Mouse (Mus musculus): ENCODE results near the gene Fam53b.
"Not testable (repeated sequence)": the region's sequence is repeated elsewhere in the genome, so short reads cannot be mapped to it uniquely, and the experiment has no call there.

Gene Fam53b

DNA sequence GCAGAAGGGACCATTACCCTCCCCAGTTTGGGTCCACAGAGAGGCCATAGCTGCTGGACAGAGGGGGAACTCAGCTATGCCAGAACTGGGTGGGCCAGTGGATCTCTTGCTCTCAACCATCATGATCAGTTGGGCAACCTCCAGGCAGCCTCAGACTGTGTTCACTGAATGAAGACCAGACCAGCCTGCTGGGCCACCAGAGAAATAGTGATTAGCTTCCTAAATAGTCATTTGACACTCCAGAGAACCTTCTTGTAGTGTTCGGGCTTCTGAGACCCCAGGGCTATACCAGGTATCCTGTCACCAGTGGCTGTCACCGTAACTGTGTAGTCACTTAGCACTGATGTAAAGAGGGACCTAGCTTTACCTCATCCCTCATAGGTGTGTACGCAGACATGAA lies 131.3 kb downstream of the Fam53b start:
- DNase-seq (ENCODE audit: low read depth, low spot score): no peak

DNA sequence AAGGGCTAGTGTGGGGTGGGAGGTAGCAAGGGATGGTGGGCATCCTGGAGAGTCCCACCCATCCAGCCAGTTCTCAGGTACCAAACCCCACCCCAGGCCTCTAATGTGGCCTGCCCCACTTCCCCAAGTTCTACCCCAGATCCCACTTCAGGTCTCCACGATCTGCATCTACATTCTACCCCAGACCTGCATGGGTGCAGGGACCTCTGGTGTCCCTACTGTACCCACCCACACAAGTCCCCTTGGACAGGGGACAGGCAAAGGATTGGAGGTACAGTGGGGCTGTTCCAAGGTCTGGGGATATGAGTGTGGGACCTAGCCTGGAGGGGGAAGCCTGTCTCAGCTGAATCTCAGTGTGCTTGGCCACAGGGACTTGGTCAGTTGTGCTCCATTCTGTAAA lies 131.9 kb downstream of the Fam53b start:
- no peak for DNase-seq (ENCODE audit: low read depth, low spot score)

- DNase-seq (ENCODE audit: low read depth, low spot score): no peak
Measured at GRCm38 (mm10) chr7:132681296-132681695, 132.4 kb downstream of the Fam53b start.

DNA sequence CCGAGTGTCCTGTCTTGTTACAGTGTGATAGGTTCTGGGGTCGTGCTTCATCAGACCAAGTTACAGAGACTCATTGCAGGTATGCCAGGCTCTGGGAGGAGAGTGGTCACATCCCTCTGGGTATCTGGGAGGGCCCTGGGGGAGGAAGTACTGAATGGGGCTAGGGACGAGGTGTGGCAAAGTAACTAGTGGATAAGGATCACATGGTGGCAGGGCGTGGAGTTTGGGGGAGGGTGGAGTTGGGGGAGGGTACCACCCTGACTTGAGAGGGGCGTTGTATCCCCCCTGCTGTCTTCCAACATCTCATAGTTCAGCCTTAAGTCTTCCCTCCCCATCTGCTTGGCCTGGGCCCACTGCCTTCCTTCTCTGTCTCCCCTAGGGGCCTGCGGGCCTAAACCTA lies 134.1 kb downstream of the Fam53b start:
- no peak for DNase-seq (ENCODE audit: low read depth, low spot score)

GRCm38 (mm10) chr7:132679117-132679516 lies 134.6 kb downstream of the Fam53b start:
- no peak for DNase-seq (ENCODE audit: low read depth, low spot score)

DNA sequence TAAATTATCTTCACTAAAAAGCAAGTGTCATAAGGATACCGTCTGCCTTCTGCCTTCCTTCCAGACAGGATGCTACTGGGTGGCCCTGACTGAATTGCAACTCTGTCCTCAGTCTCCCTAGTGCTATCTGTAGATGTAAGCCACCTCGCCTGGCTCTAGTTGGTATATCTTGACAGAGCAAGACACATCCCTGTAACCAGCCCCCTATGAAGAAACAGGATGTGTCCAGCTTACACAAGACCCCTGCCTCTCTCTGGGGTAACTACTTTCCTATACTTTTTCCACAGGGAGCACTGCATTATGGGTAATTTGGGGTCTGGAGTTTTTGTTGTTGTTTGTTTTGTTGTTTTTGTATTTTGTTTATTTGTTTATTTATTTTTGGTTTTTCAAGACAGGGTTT lies 137.8 kb downstream of the Fam53b start:
- DNase-seq (ENCODE audit: low read depth, low spot score): no peak

GRCm38 (mm10) chr7:132673931-132674755 lies 139.5 kb downstream of the Fam53b start:
- DNase-seq (ENCODE audit: low read depth, low spot score): no peak

DNA sequence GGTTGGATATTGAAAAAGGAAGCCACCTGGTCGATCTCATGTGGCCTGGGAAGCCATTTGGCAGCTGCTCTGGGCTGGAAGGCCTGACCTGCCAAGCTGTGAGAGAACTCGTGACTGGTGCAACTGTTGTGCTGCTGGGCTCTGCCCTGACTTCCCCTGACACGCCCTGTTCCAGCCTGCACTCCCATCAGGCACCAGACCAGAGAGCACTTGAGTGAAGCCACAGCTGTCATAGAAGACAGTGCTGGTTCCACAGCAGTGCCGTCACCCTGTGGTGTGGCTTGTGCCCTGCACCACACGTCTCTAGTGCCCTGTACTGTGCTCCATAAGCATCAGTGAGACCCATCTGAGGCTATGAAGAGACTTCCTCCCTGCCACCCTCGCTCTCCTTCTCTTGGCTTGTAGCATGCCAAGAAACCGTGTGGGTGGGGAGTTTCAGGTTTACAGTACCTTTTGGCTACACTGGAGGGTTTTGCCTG lies 141.2 kb downstream of the Fam53b start:
- no peak for DNase-seq (ENCODE audit: low read depth, low spot score)

DNA sequence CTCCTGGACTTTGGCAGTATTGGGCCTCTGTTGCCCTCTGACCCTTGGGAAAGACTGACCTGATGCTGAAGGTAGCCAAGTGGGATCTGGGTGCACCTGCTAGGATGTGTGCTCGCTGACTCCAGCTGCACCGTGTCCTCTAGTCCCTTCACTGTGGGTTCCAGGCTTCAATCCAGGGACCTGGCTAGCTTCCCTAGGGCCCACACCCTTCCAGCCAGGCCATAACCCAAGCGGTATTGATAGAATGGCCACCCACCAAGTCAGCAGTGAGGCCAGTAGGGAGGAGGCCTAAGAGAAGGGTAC lies 142.9 kb downstream of the Fam53b start:
- DNase-seq (ENCODE audit: low read depth, low spot score): no peak

GRCm38 (mm10) chr7:132669999-132670862 lies 143.5 kb downstream of the Fam53b start:
- no peak for DNase-seq (ENCODE audit: low read depth, low spot score)

GRCm38 (mm10) chr7:132668604-132669003 lies 145.1 kb downstream of the Fam53b start:
- DNase-seq (ENCODE audit: low read depth, low spot score): no peak

GRCm38 (mm10) chr7:132666516-132666915 lies 147.2 kb downstream of the Fam53b start:
- DNase-seq (ENCODE audit: low read depth, low spot score): no peak

- DNase-seq (ENCODE audit: low read depth, low spot score): no peak
Measured at GRCm38 (mm10) chr7:132665664-132666382, 147.9 kb downstream of the Fam53b start.

DNA sequence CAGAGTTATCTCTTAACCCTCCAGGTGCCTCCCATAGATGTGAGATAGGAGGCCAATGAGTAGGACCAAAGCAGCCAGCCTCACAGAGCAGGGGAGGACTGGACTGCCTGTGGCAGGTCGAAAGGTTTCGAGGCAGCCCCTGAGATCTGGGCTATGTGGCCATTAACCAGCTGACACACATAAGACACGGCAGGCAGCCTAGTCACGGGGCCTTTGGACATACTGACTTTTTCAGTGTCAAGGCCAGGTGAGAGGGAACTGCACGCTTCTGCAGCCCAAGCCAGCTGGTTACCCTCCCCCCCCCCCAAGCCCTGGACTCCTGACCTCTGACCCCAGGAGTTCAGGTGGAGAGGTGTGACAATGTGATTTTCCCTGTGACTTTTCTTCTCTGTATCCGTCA lies 148.9 kb downstream of the Fam53b start:
- DNase-seq (ENCODE audit: low read depth, low spot score): no peak

- DNase-seq (ENCODE audit: low read depth, low spot score): not testable (repeated sequence)
Measured at GRCm38 (mm10) chr7:132662831-132663230, 150.9 kb downstream of the Fam53b start.

All from c-Kit-negative CD71-positive TER-119-positive erythroid progenitor cells, embryonic 14.5 days (primary cell).